Mouse (Mus musculus) cerebellum, postnatal 36 days (tissue): Measurements from ENCODE around the gene Dync1li1.
A peak's percentile ranks its signal among the peaks of the same experiment; 100 is the strongest.
"Not testable (repeated sequence)": the region's sequence is repeated elsewhere in the genome, so short reads cannot be mapped to it uniquely, and the experiment has no call there.

Experiments
- DNase-seq, 2 experiments: peaks; one replicate each; pipeline ENCODE4 v3.0.0; 2021 to 2022; ENCODE audit warnings: mixed read lengths in 2 of 2

The Dync1li1 gene

GRCm38 (mm10) chr9:114678576-114678975 lies 10.0 kb upstream of the Dync1li1 start:
- DNase-seq: no peak

GRCm38 (mm10) chr9:114679944-114680343 lies 8.6 kb upstream of the Dync1li1 start:
- peak; percentile 63 to 69 for DNase-seq

- DNase-seq: peak; percentile 22 to 51
Measured at GRCm38 (mm10) chr9:114680531-114680930, 8.1 kb upstream of the Dync1li1 start.

GRCm38 (mm10) chr9:114682193-114682592 lies 6.4 kb upstream of the Dync1li1 start:
- DNase-seq: no peak

GRCm38 (mm10) chr9:114686245-114686644 lies 2.3 kb upstream of the Dync1li1 start:
- DNase-seq: no peak

GRCm38 (mm10) chr9:114687639-114688038 lies 951 bp upstream of the Dync1li1 start:
- DNase-seq: no peak

GRCm38 (mm10) chr9:114688953-114689407 lies 390 bp downstream of the Dync1li1 start:
- DNase-seq: no peak

- no peak for DNase-seq
Measured at GRCm38 (mm10) chr9:114690119-114690601, 1.6 kb downstream of the Dync1li1 start.

GRCm38 (mm10) chr9:114691112-114691511 lies 2.5 kb downstream of the Dync1li1 start:
- DNase-seq: no peak

- not testable (repeated sequence) for DNase-seq
Measured at GRCm38 (mm10) chr9:114695662-114696061, 7.1 kb downstream of the Dync1li1 start.

- DNase-seq: no peak
Measured at GRCm38 (mm10) chr9:114697072-114697471, 8.5 kb downstream of the Dync1li1 start.

GRCm38 (mm10) chr9:114697926-114698325 lies 9.3 kb downstream of the Dync1li1 start:
- no peak for DNase-seq

GRCm38 (mm10) chr9:114699262-114699661 lies 10.7 kb downstream of the Dync1li1 start:
- DNase-seq: peak in 1 of 2 experiments; percentile 17

- DNase-seq: no peak
Measured at GRCm38 (mm10) chr9:114699882-114700665, 11.5 kb downstream of the Dync1li1 start.

- no peak for DNase-seq
Measured at GRCm38 (mm10) chr9:114701031-114701430, 12.4 kb downstream of the Dync1li1 start.

GRCm38 (mm10) chr9:114701921-114702320 lies 13.3 kb downstream of the Dync1li1 start:
- no peak for DNase-seq

GRCm38 (mm10) chr9:114707805-114708204 lies 19.2 kb downstream of the Dync1li1 start:
- no peak for DNase-seq

GRCm38 (mm10) chr9:114710345-114710744 lies 21.8 kb downstream of the Dync1li1 start:
- DNase-seq: no peak

GRCm38 (mm10) chr9:114713481-114713880 lies 24.9 kb downstream of the Dync1li1 start:
- DNase-seq: no peak

GRCm38 (mm10) chr9:114716677-114717331 lies 28.2 kb downstream of the Dync1li1 start:
- no peak for DNase-seq

GRCm38 (mm10) chr9:114727315-114727714 lies 38.7 kb downstream of the Dync1li1 start:
- DNase-seq: peak; percentile 25 to 52

GRCm38 (mm10) chr9:114728432-114728831 lies 39.8 kb downstream of the Dync1li1 start:
- DNase-seq: not testable (repeated sequence)

- no peak for DNase-seq
Measured at GRCm38 (mm10) chr9:114729911-114730805, 41.6 kb downstream of the Dync1li1 start.
